Mouse (Mus musculus): ENCODE data around the gene Anp32a. TPM values are rescaled to one million over a fixed set of nuclear protein-coding genes. Genes with fewer than 3 reads are reported as not detected.
A peak's percentile ranks its signal among the peaks of the same experiment; 100 is the strongest.

The Anp32a gene
- total RNA-seq, 2 experiments from 2014 or later = 254 to 262 TPM

- DNase-seq (ENCODE audit: low spot score in 2 of 2) = no peak
- intact Hi-C loops (cut with DNase I) = no loop called here
These were observed 44.8 kb downstream of the Anp32a start for GRCm38 (mm10) chr9:62385727-62386518.

- DNase-seq (ENCODE audit: low spot score in 2 of 2) = no peak
- intact Hi-C loops (cut with DNase I) = no loop called here
These were observed 48.6 kb downstream of the Anp32a start for GRCm38 (mm10) chr9:62389735-62390134.

- DNase-seq (ENCODE audit: low spot score in 2 of 2) = no peak
- intact Hi-C loops (cut with DNase I) = no loop called here
These were observed 52.4 kb downstream of the Anp32a start for GRCm38 (mm10) chr9:62393531-62393930.

- intact Hi-C loops (cut with DNase I) = no loop called here
- DNase-seq (ENCODE audit: low spot score in 2 of 2) = no peak
These were observed 53.1 kb downstream of the Anp32a start for GRCm38 (mm10) chr9:62394163-62394562.

- intact Hi-C loops (cut with DNase I) = no loop called here
- no peak for DNase-seq (ENCODE audit: low spot score in 2 of 2)
These were observed 59.6 kb downstream of the Anp32a start for GRCm38 (mm10) chr9:62400531-62401170.

GRCm38 (mm10) chr9:62401589-62401988 lies 60.5 kb downstream of the Anp32a start:
- intact Hi-C loops (cut with DNase I) = no loop called here
- no peak for DNase-seq (ENCODE audit: low spot score in 2 of 2)

- no peak for DNase-seq (ENCODE audit: low spot score in 2 of 2)
- intact Hi-C loops (cut with DNase I) = no loop called here
These were observed 65.4 kb downstream of the Anp32a start for GRCm38 (mm10) chr9:62406423-62407013.

- intact Hi-C loops (cut with DNase I) = no loop called here
- no peak for DNase-seq (ENCODE audit: low spot score in 2 of 2)
These were observed 66.5 kb downstream of the Anp32a start for GRCm38 (mm10) chr9:62407357-62408146.

GRCm38 (mm10) chr9:62418742-62419141 lies 77.6 kb downstream of the Anp32a start:
- intact Hi-C loops (cut with DNase I) = loop anchor here (5.0 kb wide), 2 partner anchors 76 to 121 kb away; partner anchors contain the start of gene Anp32a
- no peak for DNase-seq (ENCODE audit: low spot score in 2 of 2)

- intact Hi-C loops (cut with DNase I) = no loop called here
- no peak for DNase-seq (ENCODE audit: low spot score in 2 of 2)
These were observed 79.3 kb downstream of the Anp32a start for GRCm38 (mm10) chr9:62420261-62420917.

GRCm38 (mm10) chr9:62421027-62421426 lies 79.9 kb downstream of the Anp32a start:
- peak; percentile 65 to 68 for DNase-seq (ENCODE audit: low spot score in 2 of 2)
- intact Hi-C loops (cut with DNase I) = no loop called here

GRCm38 (mm10) chr9:62421911-62422310 lies 80.8 kb downstream of the Anp32a start:
- intact Hi-C loops (cut with DNase I) = no loop called here

GRCm38 (mm10) chr9:62422926-62423325 lies 81.8 kb downstream of the Anp32a start:
- intact Hi-C loops (cut with DNase I) = no loop called here
- DNase-seq (ENCODE audit: low spot score in 2 of 2) = no peak

More at GRCm38 (mm10) chr9:62421911-62422310, 80.8 kb downstream of the Anp32a start:
- no peak for DNase-seq (ENCODE audit: low spot score in 2 of 2)

- DNase-seq (ENCODE audit: low spot score in 2 of 2) = no peak
- intact Hi-C loops (cut with DNase I) = no loop called here
These were observed 82.8 kb downstream of the Anp32a start for GRCm38 (mm10) chr9:62423871-62424270.

- no peak for DNase-seq (ENCODE audit: low spot score in 2 of 2)
- intact Hi-C loops (cut with DNase I) = no loop called here
These were observed 84.2 kb downstream of the Anp32a start for GRCm38 (mm10) chr9:62425265-62425664.

- intact Hi-C loops (cut with DNase I) = no loop called here
- DNase-seq (ENCODE audit: low spot score in 2 of 2) = no peak
These were observed 84.9 kb downstream of the Anp32a start for GRCm38 (mm10) chr9:62426021-62426420.

GRCm38 (mm10) chr9:62426531-62426930 lies 85.4 kb downstream of the Anp32a start:
- intact Hi-C loops (cut with DNase I) = no loop called here
- DNase-seq (ENCODE audit: low spot score in 2 of 2) = no peak

- DNase-seq (ENCODE audit: low spot score in 2 of 2) = no peak
- intact Hi-C loops (cut with DNase I) = no loop called here
These were observed 85.9 kb downstream of the Anp32a start for GRCm38 (mm10) chr9:62427010-62427409.

Measured in left cerebral cortex, postnatal 14 days (tissue).